Mouse (Mus musculus) stomach, postnatal 0 days (tissue): ENCODE data around the gene Tmem108.

ENCODE experiments used
- CTCF ChIP-seq: IDR thresholded peaks from 2 replicates; pipeline ENCODE4 v1.5.1; 2016; ENCODE audit warnings: antibody characterized with exemption, low read depth, mild to moderate bottlenecking, moderate library complexity
- EP300 ChIP-seq: optimal IDR thresholded peaks from 2 replicates; pipeline ENCODE3; 2016; ENCODE audit warnings: antibody characterized with exemption

DNA sequence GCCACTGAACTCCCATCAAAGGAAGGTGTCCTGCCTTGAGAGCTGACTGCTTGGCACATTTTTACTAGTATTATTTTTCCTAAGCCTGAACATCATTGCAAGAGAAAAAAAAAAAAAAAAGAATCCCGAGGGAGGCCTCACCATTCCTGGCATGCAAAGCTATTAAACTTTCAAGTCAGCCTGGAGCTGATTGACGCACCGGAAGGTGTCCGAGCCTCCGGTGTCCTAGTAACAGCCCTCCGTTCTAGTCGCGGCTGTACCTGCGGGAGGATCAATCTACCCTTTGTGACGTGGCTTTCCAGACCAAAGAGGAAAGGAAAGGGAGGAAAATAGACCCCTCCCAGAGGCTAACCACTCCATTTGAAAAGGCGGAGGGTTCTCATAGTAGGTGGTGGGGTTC lies 289.9 kb downstream of the Tmem108 start:
- TF ChIP-seq EP300 (no peak), CTCF (no peak)
